Mouse (Mus musculus): Measurements from ENCODE around the gene Stum.
A peak's percentile ranks its signal among the peaks of the same experiment; 100 is the strongest.

Gene Stum

DNA sequence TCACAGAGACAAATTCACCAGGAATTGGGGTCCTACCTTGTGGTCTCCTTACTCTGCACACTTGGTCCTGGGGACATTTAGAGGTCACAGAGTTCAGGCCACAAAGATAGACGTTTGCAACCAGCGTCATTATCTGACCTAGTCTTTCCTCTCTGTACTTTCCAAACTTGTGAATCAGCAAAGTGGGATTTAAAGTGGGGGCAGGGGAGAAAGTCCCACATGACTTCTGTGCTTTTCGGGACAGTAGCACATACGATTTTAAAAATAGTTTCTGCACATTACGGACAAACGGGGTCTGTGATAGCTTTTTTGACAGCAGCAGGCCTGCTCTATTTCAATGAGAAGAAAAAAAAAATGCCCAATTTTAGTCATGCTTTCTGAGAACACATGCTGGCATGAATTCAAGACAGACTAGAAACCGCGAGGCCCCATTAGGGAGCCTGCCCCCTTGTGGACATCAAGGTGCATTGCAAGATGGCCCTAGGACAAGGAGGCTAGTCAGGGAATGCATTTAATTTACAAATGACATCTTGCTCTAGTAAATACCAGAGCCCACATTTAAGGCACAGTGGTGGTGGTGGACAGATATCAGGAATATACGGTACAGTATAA lies 55.1 kb downstream of the Stum start:
- peak; percentile 89 for DNase-seq (ENCODE audit: low read depth)

DNA sequence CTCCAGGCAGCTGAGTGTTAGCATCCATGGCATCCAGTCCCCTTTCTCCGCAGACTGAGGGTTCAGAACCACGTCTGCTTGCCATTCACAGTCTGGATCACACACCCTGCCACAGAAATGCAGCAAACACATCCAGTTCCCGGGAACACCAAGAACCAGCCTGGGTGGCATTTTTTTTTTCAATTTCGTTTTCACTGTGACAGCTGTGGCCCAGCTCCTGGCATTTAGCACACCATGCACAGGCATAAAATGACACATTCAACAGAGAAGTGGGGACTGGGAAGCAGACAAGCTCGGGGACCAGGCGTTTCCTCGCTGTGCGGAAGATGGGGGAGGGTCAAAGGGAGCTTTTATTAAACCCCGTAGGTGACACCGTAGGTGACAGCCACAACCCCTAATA lies 55.6 kb downstream of the Stum start:
- DNase-seq (ENCODE audit: low read depth): peak; percentile 36

DNA sequence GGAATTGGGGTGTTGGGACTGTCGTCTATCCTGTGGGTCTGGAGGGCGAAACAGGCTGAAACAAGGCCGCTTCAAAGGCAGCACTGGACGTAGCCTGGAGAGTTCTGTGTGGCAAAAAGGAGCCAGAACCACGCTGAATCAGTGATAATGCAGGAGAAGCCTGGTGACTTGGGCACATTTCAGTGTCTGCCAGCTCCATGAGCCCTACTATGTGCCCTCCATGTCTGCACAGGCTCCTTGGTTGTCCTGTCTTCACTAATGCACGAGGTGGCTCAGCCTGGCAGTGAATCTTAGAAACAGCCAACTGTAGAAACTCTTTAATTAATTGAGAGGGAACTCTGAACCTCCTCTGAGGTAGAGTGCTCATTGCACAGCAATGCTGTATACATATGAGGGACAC lies 56.9 kb downstream of the Stum start:
- no peak for DNase-seq (ENCODE audit: low read depth)

DNA sequence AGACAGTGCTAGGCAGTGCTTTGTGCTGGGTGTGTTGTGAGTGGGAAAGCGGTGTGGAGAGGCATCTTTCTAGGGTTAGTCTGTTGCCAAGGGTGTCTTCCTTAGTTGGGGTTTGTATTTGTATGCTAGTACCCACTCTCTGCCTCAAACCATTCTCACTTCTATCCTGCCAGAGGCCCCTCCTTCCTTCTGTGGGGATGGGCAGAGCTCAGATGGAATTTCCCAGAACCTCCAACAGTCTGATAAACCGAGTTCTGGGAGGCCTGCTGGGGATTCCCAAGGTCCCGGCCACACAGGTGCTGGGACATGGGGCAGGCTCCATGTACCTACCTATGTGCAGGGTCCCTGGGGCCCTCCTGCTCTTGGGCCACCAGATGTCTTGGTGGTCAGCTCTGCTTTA lies 59.4 kb downstream of the Stum start:
- no peak for DNase-seq (ENCODE audit: low read depth)

DNA sequence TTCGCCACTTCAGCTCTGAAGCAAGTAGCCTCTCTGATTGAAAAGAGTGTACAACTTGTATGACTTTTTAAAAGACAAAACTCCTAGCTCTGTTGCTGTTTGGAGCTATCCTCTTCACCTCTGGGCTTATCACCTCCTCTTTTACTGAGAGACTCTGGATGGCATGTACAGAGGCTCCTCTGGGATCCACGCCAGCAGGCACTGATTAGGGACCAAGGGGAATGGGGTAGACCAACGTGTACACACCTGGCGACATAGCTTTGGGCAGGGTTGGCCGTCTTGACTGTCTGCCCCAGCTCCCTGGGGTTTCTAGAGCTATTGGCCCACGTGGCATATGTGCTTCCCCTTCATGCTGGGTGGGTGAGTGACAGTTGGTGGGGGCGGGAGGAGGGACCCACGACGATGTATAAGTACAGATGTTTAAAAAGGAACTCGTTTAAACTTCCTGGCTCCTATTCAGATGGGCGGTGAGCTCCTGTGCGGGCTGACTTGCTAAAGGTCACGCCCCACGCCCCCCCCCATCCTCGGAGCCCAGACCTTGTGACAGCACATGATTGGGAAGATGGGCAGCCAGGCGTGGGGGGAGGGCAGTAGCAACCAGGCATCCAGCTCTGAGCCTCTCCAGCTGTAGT lies 60.2 kb downstream of the Stum start:
- DNase-seq (ENCODE audit: low read depth): no peak

DNA sequence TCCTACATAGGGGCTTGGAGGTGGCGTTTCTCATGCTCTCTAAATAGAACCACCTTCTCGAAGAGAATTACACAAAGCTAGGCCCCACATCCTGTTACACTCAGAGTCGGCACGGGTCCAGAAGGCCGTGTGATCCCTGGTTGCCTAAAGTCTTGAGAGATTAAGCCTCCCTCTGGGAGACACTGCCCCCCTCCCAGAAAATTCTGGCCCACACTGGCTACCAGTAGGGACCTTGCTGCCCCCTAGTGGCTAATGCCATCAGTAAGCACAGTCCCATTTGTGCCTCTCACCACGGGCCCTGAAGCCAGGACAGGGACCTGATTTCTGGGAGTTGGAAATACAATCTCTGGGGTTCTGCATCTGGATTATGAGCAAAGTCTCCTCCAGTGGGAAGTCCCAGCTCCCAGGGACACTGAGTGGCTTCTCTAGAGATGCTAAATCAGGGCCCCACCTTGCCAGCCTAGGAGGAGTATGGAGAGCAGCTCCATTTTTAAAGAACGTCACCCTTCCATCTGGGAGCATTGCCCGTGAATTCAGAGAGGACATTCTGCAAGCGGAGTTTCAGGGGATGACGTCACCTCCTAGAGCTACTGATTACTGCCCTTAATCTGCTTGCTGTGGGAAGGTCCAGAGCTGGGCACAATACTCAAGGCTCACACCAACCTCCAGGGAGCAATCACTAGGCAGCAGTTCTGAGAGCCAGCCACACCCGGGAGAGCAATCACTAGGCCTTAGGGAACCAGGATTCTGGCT lies 61.1 kb downstream of the Stum start:
- DNase-seq (ENCODE audit: low read depth): peak; percentile 69

DNA sequence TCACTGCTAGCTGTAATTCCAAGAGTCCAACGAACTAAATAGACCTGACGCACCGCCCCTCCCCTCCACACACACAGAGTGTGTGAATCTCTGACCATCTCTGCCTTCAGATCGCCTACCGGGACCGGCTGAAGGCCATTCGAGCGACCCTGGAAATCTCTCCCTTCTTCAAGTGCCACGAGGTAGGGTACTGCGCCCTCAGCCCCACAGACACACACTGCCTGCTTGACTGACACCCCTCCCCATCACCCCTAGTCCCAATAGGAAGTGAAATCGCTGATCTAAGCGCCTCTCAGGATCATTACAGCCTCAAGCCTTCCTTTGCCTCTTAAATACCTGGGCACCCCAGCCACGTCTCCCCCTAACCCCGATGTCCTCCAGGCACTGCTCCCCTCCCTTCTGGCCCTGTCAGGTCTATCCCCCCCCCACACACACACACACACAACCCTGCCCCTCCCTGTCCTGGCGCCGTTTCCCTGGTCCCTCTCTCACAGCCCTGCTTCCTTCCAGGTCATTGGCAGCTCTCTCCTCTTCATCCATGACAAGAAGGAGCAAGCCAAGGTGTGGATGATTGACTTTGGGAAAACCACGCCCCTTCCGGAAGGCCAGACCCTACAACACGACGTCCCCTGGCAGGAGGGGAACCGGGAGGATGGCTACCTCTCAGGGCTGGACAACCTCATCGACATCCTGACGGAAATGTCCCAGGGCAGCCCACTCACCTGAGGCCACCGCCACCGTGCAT lies 62.0 kb downstream of the Stum start:
- no peak for DNase-seq (ENCODE audit: low read depth)

DNA sequence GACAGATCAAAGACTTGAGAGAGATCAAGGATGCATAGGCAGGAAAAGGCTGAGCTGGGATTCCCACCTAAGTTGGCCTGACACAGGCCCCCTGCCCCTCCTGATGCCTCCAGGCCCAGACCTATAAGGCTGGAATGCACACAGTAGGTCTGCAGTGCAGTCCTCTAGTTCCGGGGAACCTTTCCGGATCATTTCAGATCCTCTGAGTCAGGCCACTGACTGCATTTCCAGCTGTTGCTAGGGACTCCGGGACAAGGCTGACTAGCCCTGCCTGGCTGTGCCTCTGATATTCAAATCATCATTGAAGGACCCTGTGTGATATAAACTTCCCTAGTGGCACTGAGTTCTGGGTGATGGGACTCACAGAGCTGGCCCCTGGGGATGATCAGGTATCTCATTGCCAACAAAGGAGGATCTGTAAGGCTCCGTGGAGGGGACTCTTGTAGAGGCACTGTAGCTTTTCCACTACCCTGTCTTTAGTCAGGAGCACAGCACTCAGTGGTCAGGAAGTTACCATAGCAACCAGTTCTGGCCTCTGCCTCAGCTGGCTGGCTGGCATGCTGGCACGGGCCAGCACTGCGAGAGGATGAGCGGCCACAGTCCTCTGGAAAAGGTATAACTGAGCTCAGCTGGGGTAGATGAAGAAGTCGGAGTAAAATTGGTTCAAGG lies 62.7 kb downstream of the Stum start:
- DNase-seq (ENCODE audit: low read depth): no peak

DNA sequence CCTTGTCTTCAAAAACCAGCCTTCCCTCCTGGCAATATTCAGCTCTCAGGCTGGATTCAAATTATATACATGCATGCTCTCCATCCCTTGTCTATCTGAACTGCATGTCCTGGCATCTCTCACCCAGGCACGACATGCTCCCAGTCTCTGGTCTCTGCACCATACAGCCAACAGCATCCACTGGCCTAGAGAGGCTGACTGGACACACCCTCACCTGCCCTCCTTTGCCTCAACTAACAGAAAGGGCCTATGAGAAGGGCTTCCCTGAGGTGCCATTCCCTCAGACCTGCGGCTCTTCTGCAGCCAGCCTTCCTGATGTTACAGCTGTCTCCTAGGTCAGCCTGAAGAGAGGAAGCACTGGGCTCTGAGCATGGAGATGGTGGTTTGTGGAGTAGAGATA lies 64.2 kb downstream of the Stum start:
- DNase-seq (ENCODE audit: low read depth): no peak

DNA sequence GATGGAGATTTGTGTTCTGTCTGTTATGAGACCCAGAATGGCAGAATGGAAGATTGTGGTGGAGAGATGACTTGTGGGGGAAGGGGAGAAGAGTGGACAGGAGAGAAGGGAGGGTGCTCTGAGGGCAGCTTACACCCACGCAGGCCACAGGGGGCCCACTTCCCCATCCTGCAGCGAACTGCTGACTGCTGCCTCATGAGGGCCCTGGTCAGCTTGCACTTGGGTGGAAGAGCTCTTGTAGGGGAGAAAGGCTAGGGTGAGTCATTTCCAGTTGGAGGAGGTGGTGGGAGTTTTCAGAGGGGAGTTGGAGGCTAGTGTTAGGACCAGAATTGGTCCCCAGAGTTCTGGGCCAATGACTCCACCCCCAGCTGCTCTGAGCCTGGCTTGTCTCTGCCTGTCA lies 66.2 kb downstream of the Stum start:
- DNase-seq (ENCODE audit: low read depth): peak; percentile 90

DNA sequence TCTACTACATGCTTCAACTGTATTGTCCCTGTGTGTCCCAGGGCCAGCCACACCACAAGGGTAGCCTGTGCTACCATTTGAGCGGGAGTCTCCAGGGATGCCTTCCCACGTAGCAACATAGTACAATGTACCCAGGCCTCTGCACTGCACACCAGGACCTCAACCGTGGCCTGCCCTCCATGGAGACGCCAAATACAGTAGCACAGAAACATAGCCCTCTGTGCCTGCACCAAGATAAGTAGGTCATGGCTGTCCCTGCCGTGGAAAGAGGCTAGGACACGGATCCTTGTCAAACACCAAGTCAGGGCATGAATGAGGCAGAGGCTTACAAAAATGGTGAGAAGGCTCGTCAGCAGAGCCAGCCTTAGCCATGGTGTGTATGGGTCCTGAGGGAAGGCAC lies 67.5 kb downstream of the Stum start:
- DNase-seq (ENCODE audit: low read depth): no peak

DNA sequence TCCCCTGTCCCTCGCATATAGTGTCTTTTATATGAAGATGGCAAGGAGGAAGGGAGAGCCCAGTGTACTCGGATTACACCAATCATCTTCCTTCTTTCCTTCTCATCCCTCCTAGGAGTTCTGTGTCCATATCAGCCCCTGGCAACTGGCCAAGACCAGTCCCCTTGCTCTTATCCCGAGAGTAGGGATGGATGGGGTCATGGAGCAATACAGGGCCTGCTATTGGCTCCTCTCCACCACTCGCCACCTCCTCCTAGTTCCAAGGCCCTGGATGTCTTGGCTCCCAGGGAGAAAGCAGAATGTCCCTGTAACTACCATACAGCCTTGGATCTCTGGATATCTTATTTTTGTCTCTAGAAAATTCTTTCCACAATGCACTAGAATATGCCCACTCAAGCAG lies 68.2 kb downstream of the Stum start:
- DNase-seq (ENCODE audit: low read depth): no peak

DNA sequence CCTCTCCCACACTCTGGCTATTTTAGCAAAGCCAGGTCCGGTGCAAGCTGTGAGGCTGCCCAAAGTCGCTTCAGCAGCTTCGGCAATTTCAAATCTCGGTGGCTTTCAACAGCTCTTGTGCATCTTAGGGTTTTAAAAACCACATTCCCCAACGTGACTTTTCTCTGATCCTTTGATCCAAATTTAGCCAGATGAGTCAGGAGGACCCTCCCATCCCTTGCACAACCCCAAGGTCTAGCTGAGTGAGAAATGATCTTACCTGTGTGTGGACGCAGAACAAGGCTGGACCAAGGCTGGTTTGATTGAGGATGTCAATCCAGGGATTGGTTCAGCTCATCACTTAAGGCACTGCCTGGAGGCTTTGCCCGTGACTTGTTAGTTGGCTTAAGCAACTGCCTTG lies 73.0 kb downstream of the Stum start:
- DNase-seq (ENCODE audit: low read depth): peak; percentile 54

DNA sequence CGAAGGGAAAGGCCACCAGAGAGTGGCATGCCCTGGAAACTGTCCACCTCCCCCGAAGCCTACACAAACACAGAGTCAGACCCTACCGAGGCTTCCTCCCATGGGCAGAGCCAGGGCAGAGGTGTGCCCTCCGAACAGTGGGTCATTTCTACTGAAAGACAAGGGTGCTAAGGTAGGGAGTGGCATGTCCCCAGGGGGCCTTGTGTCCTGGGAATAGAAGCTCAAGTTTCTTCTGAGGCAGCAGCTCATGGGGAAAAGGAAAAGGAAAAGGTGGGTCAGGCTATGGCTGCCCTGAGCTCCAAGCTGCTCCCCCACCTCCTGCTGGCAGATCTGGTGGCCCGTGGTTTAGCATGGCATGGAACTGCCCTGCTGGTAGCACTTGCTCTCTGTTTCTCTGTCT lies 73.5 kb downstream of the Stum start:
- no peak for DNase-seq (ENCODE audit: low read depth)

DNA sequence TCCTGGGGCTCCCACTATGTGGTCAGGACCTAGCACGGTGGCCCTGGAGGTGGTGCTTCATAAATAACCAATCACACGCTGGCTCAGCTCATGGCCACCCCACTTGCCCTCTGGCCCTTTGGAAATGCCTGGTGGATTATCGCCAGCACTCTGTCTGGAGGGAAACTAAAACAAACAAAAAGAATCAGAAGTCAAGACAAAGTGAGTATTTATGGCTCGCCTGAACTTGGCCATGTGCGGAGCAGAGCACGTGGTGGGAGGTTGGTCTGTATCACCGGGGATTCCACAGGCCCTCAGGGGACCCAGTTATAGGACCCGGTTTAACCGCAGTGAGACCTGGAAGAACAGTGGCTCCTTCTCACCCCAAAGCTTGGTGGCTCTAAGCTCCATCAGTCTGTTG lies 74.5 kb downstream of the Stum start:
- DNase-seq (ENCODE audit: low read depth): no peak

DNA sequence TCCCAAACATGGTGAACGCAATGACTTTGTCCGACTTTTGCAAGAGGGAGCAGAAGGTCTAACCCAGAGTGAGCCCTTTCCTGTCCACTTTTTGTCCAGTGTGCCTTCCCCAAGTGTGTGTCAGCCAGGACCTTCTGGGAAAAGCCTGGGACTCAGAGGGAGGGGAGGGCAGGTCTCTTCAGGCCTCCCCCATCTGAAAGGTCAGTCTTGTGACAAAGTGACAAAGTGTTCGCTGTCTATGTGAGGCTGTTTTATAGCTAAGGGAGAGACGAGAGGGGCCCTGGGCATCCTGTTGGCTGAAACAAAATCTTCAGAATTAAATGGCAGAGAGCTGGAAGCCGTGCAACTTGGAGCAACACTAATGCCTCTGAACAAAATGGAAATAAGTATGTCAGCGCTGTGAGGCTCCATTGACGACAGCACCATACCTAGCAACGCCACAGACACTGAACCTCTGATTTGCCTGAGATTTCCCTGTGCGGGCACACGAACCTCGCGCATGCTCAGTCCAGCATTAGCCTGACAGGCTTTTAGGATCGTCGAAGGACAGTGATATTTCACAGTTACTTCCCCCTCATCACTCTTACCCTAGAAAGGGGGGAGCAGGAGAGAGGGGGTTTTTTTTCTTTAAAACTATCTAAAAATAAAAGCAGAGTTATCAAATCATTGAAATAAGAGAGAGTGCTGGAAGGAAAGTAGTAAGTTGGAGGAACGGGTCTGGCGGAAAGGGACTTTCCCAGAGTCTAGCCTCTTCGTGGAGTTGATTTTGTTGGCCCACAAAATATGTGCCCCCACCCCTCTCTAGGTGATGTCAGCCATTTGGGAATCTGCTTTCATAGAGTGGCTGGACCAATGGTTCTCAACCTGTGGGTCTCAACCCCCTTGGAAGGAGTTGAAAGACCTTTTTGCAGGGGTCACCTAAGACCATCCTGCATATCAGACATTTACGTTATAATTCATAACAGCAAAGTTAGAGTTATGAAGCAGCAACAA lies 75.3 kb downstream of the Stum start:
- DNase-seq (ENCODE audit: low read depth): no peak

DNA sequence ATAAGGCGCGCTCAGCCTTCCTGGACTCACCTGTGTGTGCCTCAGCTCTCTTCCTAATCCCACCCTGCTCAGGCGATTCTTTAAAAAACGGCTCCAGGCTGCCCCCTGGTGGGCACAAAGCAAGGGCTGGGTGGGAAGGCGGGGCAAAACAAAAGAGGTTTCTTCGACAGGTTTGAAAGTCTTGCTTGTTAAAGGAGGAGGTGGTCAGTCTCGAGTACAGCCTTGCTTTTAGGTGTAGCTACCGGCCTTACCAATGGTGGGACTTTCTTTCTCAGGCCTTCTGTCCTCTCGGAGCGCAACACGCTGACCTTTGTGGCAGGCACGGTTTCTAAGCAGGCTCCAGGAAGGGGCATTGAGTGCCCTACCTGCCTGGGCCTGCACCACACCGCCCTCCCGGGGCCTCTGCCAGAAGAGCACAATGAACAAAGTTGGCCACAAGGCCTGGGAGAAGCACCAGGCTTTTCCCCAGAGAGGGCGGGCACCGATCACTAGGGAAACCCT lies 76.1 kb downstream of the Stum start:
- DNase-seq (ENCODE audit: low read depth): peak; percentile 71

DNA sequence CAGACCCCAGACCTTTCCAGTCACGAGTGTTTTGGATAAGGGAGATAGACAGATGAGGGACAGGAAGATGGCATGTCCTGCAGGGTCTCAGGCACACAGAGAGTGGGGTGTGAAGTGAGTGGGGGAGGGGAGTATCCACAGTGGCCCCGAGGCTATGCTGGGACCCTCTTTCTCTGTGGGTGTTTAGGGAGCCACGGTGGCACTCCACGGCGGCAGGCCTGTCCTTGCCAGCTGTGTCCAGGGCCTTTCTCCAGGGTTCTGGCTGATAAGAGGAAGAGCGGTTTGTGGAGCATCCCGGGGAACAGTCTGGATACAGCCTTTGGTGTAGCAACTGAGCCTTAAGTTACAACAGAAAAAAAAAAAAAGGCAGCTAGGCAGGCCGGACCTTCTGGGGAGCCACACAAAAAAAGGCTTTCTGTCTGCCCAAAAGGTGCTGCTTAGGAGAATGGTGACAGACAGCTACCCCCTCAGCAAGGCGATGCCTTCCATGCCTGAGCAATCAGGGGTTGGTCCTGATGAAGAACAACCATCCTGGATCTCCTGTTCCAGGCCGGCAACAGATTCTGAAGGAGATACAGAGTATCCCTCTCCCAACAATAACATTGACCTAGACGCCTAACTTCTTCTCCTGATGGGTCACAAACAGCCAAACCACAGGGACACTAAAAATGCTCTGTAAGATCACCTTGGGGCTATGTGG lies 76.8 kb downstream of the Stum start:
- no peak for DNase-seq (ENCODE audit: low read depth)

DNA sequence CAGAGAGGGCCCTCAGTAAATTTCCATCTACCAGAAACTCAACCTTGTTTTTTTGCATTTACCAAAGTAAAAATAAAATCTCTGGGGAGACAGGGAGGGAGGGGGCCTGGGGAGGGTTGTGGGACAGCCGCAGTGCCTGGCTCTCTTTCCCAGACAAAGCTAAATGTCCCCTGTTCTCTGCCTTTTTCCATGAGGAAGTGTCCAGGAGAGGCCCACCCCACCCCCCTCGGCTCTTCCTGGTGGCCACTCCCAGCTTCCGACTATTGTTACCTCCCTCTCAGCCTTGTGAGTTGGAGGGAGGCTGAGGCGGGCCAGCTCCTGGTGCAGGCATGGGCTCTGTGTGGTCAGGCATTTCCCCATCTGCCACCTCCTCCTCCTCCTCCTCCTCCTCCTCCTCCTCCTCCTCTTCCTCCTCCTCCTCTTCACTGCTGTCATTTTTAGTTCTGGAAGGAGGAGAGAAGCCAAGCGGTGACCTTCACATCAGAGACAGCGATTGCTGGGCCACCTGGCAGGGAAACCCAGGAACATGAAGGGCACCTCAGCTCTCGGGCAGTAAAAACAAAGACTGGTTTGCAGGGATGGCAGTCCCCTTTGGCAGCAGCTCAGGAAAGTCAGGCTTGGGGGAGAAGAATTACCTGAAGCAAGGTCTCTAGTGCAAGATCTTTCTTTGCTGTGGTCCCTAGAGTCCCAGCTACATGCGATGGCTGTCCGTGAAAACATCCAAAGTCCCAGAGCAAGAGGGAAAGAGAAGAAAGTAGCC lies 77.5 kb downstream of the Stum start:
- no peak for DNase-seq (ENCODE audit: low read depth)

DNA sequence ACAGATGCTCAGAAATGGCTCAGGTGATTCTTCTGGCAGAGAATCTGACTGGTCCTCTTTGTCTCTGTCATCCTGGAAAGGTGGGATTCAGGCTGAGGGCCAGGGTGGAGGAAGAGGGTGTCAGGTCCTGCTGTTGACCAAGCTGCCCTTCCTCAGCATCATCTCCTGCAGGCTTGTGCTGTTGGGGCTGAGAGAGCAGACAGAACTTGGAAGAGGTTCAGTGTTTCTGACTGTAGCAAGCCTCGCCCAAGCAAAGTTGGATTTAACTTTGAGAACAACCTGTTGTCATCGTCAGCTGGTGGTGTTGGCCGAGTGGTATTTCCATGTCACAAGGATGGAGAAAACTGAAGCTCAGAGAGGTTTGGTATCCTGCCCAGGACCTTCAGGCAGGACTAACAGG lies 78.6 kb downstream of the Stum start:
- DNase-seq (ENCODE audit: low read depth): no peak
